Mouse (Mus musculus) CH12.LX (cell line): ENCODE measurements at regions not wholly inside any gene's neighbourhood (a gene's known extent, or its start where the extent isn't known, plus 50 kb on each side); places are given as distances from the start of the nearest gene placed in this dataset.

ENCODE experiments used
- DNase-seq: peaks from one replicate; pipeline ENCODE4 v3.0.0-alpha.2; 2013; ENCODE audit errors: extremely low read depth
- H3K27ac ChIP-seq: 2 replicates; pipeline ENCODE4 v1.5.1; 2012; ENCODE audit warnings: low read depth, mild to moderate bottlenecking, control low read depth, moderate library complexity; ENCODE audit not compliant: insufficient read depth
- H3K27me3 ChIP-seq: replicated peaks from 2 replicates; pipeline ENCODE3; 2012; ENCODE audit warnings: inconsistent platforms
- H3K36me3 ChIP-seq, 2 experiments: replicated peaks in 1 of 2; 2 replicates each; pipeline versions ENCODE3 to v1.6.1; 2012; ENCODE audit warnings: inconsistent platforms in 1 of 2, low read length in 1 of 2, mild to moderate bottlenecking in 1 of 2, mixed read lengths in 1 of 2, moderate library complexity in 1 of 2; ENCODE audit not compliant: control insufficient read depth in 1 of 2, insufficient read depth in 1 of 2
- H3K4me1 ChIP-seq, 2 experiments: 2 replicates each; pipeline ENCODE4 v1.6.1; 2012; ENCODE audit warnings: inconsistent platforms in 1 of 2, moderate library complexity in 1 of 2; ENCODE audit not compliant: insufficient read depth in 2 of 2, control insufficient read depth in 1 of 2
- H3K4me2 ChIP-seq: 2 replicates; pipeline ENCODE4 v1.6.1; 2012; ENCODE audit warnings: low read depth, mild to moderate bottlenecking, control low read depth; ENCODE audit not compliant: poor library complexity, insufficient read depth, severe bottlenecking
- H3K4me3 ChIP-seq, 3 experiments: fragments of 150-350 bp in 1 of 3; sonication (generic) in 1 of 3; replicated peaks in 1 of 3; 2 replicates each; pipeline versions ENCODE3 to v1.5.1; 2011 to 2012; ENCODE audit warnings: low read depth in 2 of 3, low read length in 2 of 3, mild to moderate bottlenecking in 2 of 3, moderate library complexity in 2 of 3, control low read depth in 1 of 3, improper control_type of control experiment in 1 of 3, inconsistent platforms in 1 of 3, mixed read lengths in 1 of 3; ENCODE audit not compliant: poor library complexity in 1 of 3
- H3K79me2 ChIP-seq: replicated peaks from 2 replicates; pipeline ENCODE4 v1.6.1; 2012; ENCODE audit warnings: mild to moderate bottlenecking, moderate library complexity; ENCODE audit not compliant: control insufficient read depth, poor library complexity, insufficient read depth, severe bottlenecking; ENCODE audit errors: extremely low read depth
- H3K9ac ChIP-seq: 2 replicates; pipeline ENCODE4 v1.6.1; 2012; ENCODE audit warnings: low read depth, mild to moderate bottlenecking, control low read depth, moderate library complexity; ENCODE audit not compliant: insufficient read depth
- H3K9me3 ChIP-seq: replicated peaks from 2 replicates; pipeline ENCODE3; 2012; ENCODE audit warnings: low read length, inconsistent platforms, mixed read lengths
- CHD1 ChIP-seq: IDR thresholded peaks from 2 replicates; pipeline ENCODE4 v1.6.1; 2012; ENCODE audit warnings: low read depth, low read length, improper control_type of control experiment, inconsistent platforms
- CHD2 ChIP-seq: IDR thresholded peaks from 2 replicates; pipeline ENCODE4 v1.6.1; 2011; ENCODE audit warnings: low read length, improper control_type of control experiment
- E2F4 ChIP-seq: IDR thresholded peaks from 2 replicates; pipeline ENCODE4 v1.6.1; 2011; ENCODE audit warnings: low read depth, low read length, improper control_type of control experiment; ENCODE audit not compliant: insufficient replicate concordance
- EP300 ChIP-seq: IDR thresholded peaks from 2 replicates; pipeline ENCODE4 v1.6.1; 2011; ENCODE audit warnings: low read length, improper control_type of control experiment
- ETS1 ChIP-seq: conservative IDR thresholded peaks from 2 replicates; pipeline ENCODE4 v1.6.1; 2012; ENCODE audit warnings: low read depth, mild to moderate bottlenecking, inconsistent platforms, low read length, improper control_type of control experiment, moderate library complexity
- GABPA ChIP-seq: IDR thresholded peaks from 2 replicates; pipeline ENCODE4 v1.6.1; 2012; ENCODE audit warnings: low read depth, low read length, improper control_type of control experiment, inconsistent platforms; ENCODE audit not compliant: insufficient replicate concordance
- KAT2A ChIP-seq: IDR thresholded peaks from 2 replicates; pipeline ENCODE4 v1.6.1; 2012; ENCODE audit warnings: low read length, improper control_type of control experiment, inconsistent platforms; ENCODE audit not compliant: insufficient replicate concordance
- MAFK ChIP-seq: IDR thresholded peaks from 2 replicates; pipeline ENCODE4 v1.6.1; 2011; ENCODE audit warnings: low read length, improper control_type of control experiment; ENCODE audit not compliant: insufficient replicate concordance
- MYC ChIP-seq: IDR thresholded peaks from 2 replicates; pipeline ENCODE4 v1.6.1; 2011; ENCODE audit warnings: low read depth, mild to moderate bottlenecking, improper control_type of control experiment, low read length
- NELFE ChIP-seq: IDR thresholded peaks from 2 replicates; pipeline ENCODE4 v1.6.1; 2011; ENCODE audit warnings: low read depth, low read length, improper control_type of control experiment
- NRF1 ChIP-seq: IDR thresholded peaks from 2 replicates; pipeline ENCODE4 v1.6.1; 2014; ENCODE audit warnings: low read depth, mild to moderate bottlenecking, inconsistent platforms, low read length, improper control_type of control experiment, moderate library complexity
- PAX5 ChIP-seq: IDR thresholded peaks from 2 replicates; pipeline ENCODE4 v1.6.1; 2012; ENCODE audit warnings: low read length, inconsistent platforms, mixed read lengths
- POLR2AphosphoS2 ChIP-seq: IDR thresholded peaks from 2 replicates; pipeline ENCODE4 v1.6.1; 2011; ENCODE audit warnings: low read depth, low read length, improper control_type of control experiment
- SIN3A ChIP-seq: IDR thresholded peaks from 2 replicates; pipeline ENCODE4 v1.6.1; 2012; ENCODE audit warnings: low read length, improper control_type of control experiment, inconsistent platforms
- SMC3 ChIP-seq: IDR thresholded peaks from 2 replicates; pipeline ENCODE4 v1.6.1; 2011; ENCODE audit warnings: low read depth, low read length, improper control_type of control experiment
- TBP ChIP-seq: conservative IDR thresholded peaks from 2 replicates; pipeline ENCODE4 v1.6.1; 2011; ENCODE audit warnings: low read depth, low read length, improper control_type of control experiment
- UBTF ChIP-seq: IDR thresholded peaks from 2 replicates; pipeline ENCODE4 v1.6.1; 2012; ENCODE audit warnings: low read depth, mild to moderate bottlenecking, inconsistent platforms, low read length, improper control_type of control experiment, moderate library complexity
- USF1 ChIP-seq: IDR thresholded peaks from 2 replicates; pipeline ENCODE4 v1.6.1; 2014; ENCODE audit warnings: low read depth, mild to moderate bottlenecking, inconsistent platforms, low read length, improper control_type of control experiment
- USF2 ChIP-seq: conservative IDR thresholded peaks from 2 replicates; pipeline ENCODE4 v1.6.1; 2011; ENCODE audit warnings: low read depth, low read length, improper control_type of control experiment
- ZC3H11A ChIP-seq: IDR thresholded peaks from 2 replicates; pipeline ENCODE4 v1.6.1; 2012; ENCODE audit warnings: low read depth, mild to moderate bottlenecking, inconsistent platforms, low read length, improper control_type of control experiment
- dilution Hi-C: fragments of 300-500 bp; cut with MboI; formaldehyde crosslinking; loops from 2 replicates; pipeline ENCODE4 v1.14.3; 2020; ENCODE audit warnings: low sequenced_read_pairs; ENCODE audit not compliant: extremely low pct_unique_long_range_greater_than_20kb, extremely low pct_ligation_motif_present
- in situ Hi-C: fragments of 300-500 bp; cut with MboI; formaldehyde crosslinking; loops from 3 replicates; pipeline ENCODE4 v1.14.3; 2019; ENCODE audit warnings: low sequenced_read_pairs, low pct_ligation_motif_present, low pct_unique_long_range_greater_than_20kb, mixed read lengths

GRCm38 (mm10) chr1:168506326-168506725, 74.3 kb upstream of the Pbx1 start:
- no peak for TF ChIP-seq UBTF
- no peak for TF ChIP-seq EP300
- no peak for TF ChIP-seq NRF1
- no peak for TF ChIP-seq PAX5
- no peak for TF ChIP-seq CHD2
- no peak for TF ChIP-seq TBP
- no peak for TF ChIP-seq USF2
- TF ChIP-seq ZC3H11A, result no peak
- TF ChIP-seq MYC, result no peak
- TF ChIP-seq CHD1, result no peak
- TF ChIP-seq ETS1, result no peak
- Histone ChIP-seq H3K27me3 (no peaks in the 10 kb centered on the region), H3K36me3 (no peaks in the 10 kb centered on the region), H3K4me1 (no peaks in the 10 kb centered on the region), H3K79me2 (no peaks in the 10 kb centered on the region), H3K27ac (no peak overlapping the region), H3K9ac (no peak overlapping the region), H3K4me2 (no peak overlapping the region), H3K9me3 (peaks cover 62% of the 10 kb centered on the region), H3K4me3 (no peak overlapping the region)
- in situ Hi-C loops (no loop called here), dilution Hi-C loops (no loop called here)
- DNase-seq, result no peak

- H3K27ac ChIP-seq, result no peak overlapping the region
- in situ Hi-C loops, result no loop called here
- H3K9me3 ChIP-seq, result peaks cover 52% of the 10 kb centered on the region
- no peak overlapping the region for H3K4me3 ChIP-seq
- H3K9ac ChIP-seq, result no peak overlapping the region
- no peak for DNase-seq
- H3K4me2 ChIP-seq, result no peak overlapping the region
- no peaks in the 10 kb centered on the region for H3K36me3 ChIP-seq
- H3K79me2 ChIP-seq, result no peaks in the 10 kb centered on the region
- TF ChIP-seq MYC (no peak), EP300 (no peak), POLR2AphosphoS2 (no peak), KAT2A (no peak), UBTF (no peak), USF1 (no peak), SIN3A (no peak), NELFE (no peak), GABPA (no peak), NRF1 (no peak), E2F4 (no peak), SMC3 (no peak), MAFK (no peak)
- no peaks in the 10 kb centered on the region for H3K4me1 ChIP-seq
- dilution Hi-C loops, result no loop called here
- H3K27me3 ChIP-seq, result no peaks in the 10 kb centered on the region
Measured at GRCm38 (mm10) chr1:168504773-168505172, 72.7 kb upstream of the Pbx1 start.
